Mouse (Mus musculus): ENCODE measurements around the gene Mcu.
A peak's percentile ranks its signal among the peaks of the same experiment; 100 is the strongest.

The Mcu gene

GRCm38 (mm10) chr10:59568665-59569480 lies 47.6 kb downstream of the Mcu start:
- DNase-seq = no peak

DNA sequence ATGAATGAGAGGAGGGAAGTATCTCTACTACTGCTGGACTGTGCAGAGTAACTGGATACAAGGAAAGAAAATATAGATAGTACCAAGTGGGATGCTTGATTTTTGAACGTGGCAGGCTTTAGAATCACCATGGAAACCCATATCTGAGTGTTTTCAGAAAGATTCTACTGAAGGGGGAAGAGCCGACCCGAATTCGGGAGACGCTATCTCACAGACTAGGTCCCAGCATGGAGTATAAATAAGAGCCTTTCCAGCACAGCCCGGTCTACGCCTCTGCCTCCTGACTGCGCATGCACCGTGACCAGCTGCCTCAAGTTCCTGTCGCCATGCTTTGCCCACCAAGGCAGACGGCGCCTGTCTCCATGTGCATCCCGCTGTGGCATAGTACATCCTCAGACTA lies 49.5 kb downstream of the Mcu start:
- DNase-seq = peak; percentile 27

GRCm38 (mm10) chr10:59565995-59566410 lies 50.5 kb downstream of the Mcu start:
- no peak for DNase-seq

DNA sequence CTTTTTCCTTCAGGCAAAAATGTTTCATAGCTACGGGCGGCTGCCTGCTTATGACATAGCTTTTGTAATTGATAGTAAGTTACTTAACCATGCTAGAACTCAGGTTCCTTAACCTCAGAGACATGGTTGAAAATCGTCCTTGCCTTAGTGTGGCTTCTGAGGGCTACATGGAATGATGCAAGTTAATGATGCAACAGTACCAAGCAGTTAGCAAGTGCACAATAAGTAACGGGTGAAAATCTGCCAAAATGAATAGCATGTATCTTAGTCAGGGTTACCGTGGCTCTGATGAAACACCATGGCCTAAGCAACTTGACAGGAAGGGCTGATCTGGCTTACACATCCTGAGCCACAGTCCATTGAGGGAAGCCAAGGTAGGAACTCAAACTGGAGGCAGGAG lies 51.9 kb downstream of the Mcu start:
- no peak for DNase-seq

GRCm38 (mm10) chr10:59562511-59562910 lies 54.0 kb downstream of the Mcu start:
- DNase-seq = no peak

GRCm38 (mm10) chr10:59560126-59560525 lies 56.4 kb downstream of the Mcu start:
- DNase-seq = no peak

DNA sequence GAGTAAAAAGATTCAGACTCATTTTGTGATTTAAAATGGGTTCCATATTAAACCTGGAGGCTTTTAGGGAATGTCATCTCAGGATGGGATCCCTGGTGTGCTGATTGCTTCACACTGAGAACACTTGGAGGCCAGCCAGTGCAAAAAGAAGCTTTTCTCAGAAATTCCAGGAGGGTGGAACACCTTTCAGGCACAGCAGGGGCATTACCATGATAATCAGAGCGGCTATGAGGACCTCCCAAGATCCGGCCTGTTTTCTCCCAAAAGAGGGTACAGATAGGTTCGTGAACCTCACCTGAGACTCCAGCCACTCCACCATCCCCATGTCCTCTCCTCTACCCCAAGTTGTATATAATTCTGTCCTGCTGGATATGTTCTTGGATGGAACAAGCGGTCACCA lies 57.9 kb downstream of the Mcu start:
- no peak for DNase-seq

DNA sequence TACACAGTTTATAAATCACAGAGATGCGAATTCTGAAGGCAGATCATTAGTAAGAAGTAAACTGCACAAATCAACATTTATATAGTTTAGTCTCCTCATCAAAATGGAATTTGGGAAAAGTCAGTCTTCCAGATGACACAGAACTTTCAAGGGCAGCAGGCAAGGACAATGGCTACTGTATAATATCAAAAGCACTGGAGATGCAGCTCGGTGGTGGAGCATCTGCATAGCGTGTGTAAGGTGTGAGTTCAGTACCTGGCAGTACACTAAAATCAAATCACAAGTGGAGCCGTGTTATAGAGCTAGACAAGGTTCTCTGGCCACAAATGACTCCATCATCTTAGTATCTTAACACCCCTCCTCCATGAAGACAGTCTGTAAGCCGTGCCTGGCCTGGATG lies 58.3 kb downstream of the Mcu start:
- DNase-seq = no peak

DNA sequence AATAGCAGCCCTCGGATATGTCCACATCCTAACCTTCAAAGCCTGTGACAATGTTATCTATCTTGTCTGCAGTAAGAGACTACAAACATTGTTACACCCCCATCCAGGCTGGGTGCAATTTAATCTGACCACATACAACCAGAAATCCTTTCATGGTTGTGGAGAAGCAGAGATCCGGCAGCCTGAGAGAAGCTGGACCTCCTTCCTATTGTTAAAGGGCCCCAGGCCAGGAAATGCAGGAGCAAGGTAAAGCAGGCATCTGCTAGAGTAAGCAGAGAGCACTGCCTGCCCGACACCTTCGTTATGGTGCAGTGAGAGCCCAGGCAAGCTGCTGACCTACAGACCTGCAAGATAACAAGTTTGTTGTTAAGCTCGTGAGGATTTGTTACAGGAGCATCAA lies 60.0 kb downstream of the Mcu start:
- DNase-seq = no peak

- DNase-seq = no peak
Observed at GRCm38 (mm10) chr10:59554243-59554642, 62.2 kb downstream of the Mcu start.

DNA sequence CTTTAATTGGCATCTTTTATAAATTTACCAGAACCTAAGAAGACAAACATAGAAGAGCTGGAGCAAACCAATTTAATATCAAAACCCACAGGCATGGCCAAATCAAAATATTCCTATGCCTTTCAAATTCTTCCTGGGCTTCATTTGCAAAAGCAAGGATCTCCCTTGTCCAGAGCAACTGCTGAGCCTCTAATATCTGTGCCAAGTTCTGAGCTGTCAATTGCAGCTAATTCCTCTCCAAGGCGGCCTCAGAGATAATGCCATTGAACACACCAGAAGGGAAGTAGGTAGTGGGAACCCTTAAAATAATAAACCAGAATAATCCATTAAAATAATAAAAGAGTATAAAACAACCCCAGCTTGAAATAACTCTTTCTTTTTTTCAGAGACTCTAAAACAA lies 64.0 kb downstream of the Mcu start:
- DNase-seq = no peak

- DNase-seq = no peak
Observed at GRCm38 (mm10) chr10:59548768-59549333, 67.6 kb downstream of the Mcu start.

- DNase-seq = no peak
Observed at GRCm38 (mm10) chr10:59548211-59548610, 68.3 kb downstream of the Mcu start.

DNA sequence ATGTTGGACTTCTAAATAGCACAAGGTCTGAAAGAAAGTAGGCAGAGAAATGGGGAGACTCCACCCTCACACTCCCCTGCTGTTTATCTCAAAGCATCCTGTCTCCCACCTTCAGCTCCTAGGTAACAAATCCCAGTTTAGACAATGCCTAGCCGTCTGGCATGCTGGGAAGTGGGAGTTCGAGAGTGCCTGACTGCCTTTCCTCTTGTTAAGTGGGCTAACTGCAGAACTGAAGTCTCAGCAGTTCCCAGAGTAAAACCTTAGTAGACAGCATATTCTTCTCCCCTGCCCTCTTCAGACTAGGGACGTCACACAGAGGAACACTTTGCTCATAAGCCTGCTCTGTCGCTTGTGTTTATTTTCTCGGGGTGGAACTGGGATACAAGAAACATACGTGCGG lies 69.1 kb downstream of the Mcu start:
- no peak for DNase-seq

GRCm38 (mm10) chr10:59545169-59545568 lies 71.3 kb downstream of the Mcu start:
- no peak for DNase-seq

DNA sequence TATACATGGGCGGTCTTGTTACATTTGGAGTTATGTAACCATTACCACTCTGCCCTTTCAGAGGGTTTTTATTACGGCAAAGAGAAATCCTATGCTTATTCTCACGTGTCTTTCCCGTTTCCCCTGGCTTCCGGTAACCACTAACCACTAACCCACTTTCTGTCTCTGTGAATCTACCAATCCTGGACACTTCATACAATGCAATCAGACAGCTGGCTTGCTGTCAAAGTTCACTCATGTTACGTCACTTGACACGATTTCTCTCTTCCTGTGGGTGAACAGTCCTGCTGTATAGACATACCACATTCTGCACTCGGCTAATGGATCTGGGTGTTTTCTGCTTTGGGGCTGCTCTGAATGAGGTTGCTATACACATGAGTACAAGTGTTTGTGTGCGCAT lies 73.1 kb downstream of the Mcu start:
- DNase-seq = no peak

DNA sequence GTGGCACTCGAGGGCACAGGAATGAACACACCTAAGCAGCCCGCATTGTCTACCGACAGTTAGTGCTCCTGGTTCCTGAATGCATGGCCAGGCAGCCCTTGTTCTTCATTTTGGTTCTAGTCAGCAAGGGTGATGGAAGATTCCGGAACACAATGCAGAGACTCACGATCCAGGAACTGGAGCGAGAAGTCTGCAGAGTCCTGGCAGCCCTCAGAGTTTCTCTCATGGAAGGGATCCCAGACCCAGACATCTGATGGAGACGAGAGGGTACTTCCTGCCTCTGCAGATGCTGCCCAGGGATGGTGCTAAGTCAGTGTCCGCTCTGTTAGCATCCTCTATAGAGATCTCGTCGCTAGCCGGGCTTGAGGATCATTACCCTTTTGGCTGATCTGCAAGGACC lies 75.0 kb downstream of the Mcu start:
- DNase-seq = no peak

GRCm38 (mm10) chr10:59540596-59540995 lies 75.9 kb downstream of the Mcu start:
- DNase-seq = no peak

GRCm38 (mm10) chr10:59540081-59540480 lies 76.4 kb downstream of the Mcu start:
- DNase-seq = no peak

DNA sequence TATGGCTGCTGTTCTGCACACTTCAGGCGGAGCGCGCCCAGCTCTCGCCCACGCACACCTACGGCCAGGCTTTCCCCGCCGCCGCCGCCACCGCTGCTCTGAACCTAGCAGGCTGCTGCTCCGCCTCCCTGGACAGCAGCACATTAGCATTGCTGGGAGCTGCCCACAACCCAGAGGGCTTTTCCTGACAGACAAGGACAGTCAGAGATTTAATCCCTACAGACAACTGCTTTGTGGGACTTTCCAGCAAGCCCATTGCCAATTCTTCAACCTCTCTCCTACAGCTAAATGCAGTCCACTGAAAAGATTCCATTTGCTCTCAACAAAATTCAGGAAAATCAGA lies 77.0 kb downstream of the Mcu start:
- DNase-seq = peak; percentile 55

GRCm38 (mm10) chr10:59538767-59539532 lies 77.5 kb downstream of the Mcu start:
- DNase-seq = no peak

GRCm38 (mm10) chr10:59538063-59538462 lies 78.4 kb downstream of the Mcu start:
- no peak for DNase-seq

- no peak for DNase-seq
Observed at GRCm38 (mm10) chr10:59537579-59537978, 78.9 kb downstream of the Mcu start.

DNA sequence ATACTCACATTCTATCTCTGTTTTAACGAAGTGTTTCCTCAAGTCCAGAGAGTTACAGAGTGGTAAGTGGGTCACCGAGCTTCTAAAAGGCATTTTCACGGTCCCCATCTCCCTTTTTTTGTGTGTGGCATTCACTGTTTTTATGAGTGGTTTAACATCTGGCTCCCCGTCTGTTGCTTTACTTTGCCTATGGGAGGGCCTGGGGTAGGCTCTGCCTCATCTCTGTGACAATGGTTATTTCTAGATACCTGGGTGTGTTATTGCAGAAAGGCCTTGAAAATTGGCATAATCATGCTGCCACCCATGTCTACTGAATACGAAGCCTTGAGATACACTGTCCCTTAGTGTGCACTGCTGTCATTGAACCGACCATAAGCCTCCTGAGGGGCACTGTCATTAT lies 84.2 kb downstream of the Mcu start:
- no peak for DNase-seq
